Mouse (Mus musculus) brain, embryonic 14.5 days (tissue): ENCODE measurements around the gene Erap1.
"Not testable (repeated sequence)": the region's sequence is repeated elsewhere in the genome, so short reads cannot be mapped to it uniquely, and the experiment has no call there.

Experiments used
- CTCF ChIP-seq: fragments of 200-500 bp; IDR thresholded peaks from 2 replicates; pipeline ENCODE4 v1.5.1; 2012; ENCODE audit warnings: inconsistent platforms, mild to moderate bottlenecking, moderate library complexity, borderline replicate concordance; ENCODE audit not compliant: insufficient read depth, insufficient read length; ENCODE audit errors: extremely low read depth
- POLR2A ChIP-seq: fragments of 200-500 bp; IDR thresholded peaks from 2 replicates; pipeline ENCODE4 v1.6.1; 2012; ENCODE audit warnings: mild to moderate bottlenecking, inconsistent platforms, borderline replicate concordance; ENCODE audit not compliant: poor library complexity, insufficient read depth, insufficient read length, severe bottlenecking; ENCODE audit errors: extremely low read depth

GRCm38 (mm10) chr13:74617163-74618019 lies 22.0 kb upstream of the Erap1 start:
- TF ChIP-seq CTCF, POLR2A: not testable (repeated sequence)
